ENCODE assay signal across 9 mouse cellular contexts in genomic region chr7:143390277-143390948, GRCm38 (mm10).
DNase-seq lines count a peak whose midpoint lies in the region; ATAC-seq and TF ChIP-seq lines count a peak whose summit lies in the region.
"Had no signal": no experiment of that assay in that cellular context is flagged by ENCODE, and none has a peak within 500 bp of the region (broad histone marks: within the 10 kb centered on the region; RNA-seq: fewer than 3 reads in every experiment).

No protein-coding gene starts in this region.

- TF ChIP-seq EP300 in heart, postnatal 0 days (IDR thresholded peaks at IDR 0.05; ENCODE audit: low read depth), result no peak

- H3K27me3 ChIP-seq in hindbrain, postnatal 0 days (ENCODE audit: insufficient read depth, low read length), result no peaks in the 10 kb centered on the region
- no peaks in the 10 kb centered on the region for H3K27me3 ChIP-seq in hindbrain, embryonic 16.5 days (replicated peaks; ENCODE audit: control insufficient read depth, insufficient read depth, low read length)
- H3K27me3 ChIP-seq in heart, postnatal 0 days (ENCODE audit: control insufficient read depth, insufficient read depth, low read length), result no peaks in the 10 kb centered on the region

- intact Hi-C loops in left cerebral cortex, postnatal 36 days (cut with DNase I), result no loop called here

- H3K27ac ChIP-seq in hindbrain, postnatal 0 days, result 0 out of 2 replicates have a peak overlapping the region, but pooled peaks have one; percentile 41
- no peak overlapping the region; the same call in 1 of the 2 replicates for H3K27ac ChIP-seq in hindbrain, embryonic 16.5 days (ENCODE audit: low read depth, low read length)
- H3K27ac ChIP-seq in heart, postnatal 0 days (ENCODE audit: low read depth), result peak overlapping the region; percentile 63

- peak; percentile 37; the same call in 1 of the 2 replicates for ATAC-seq in hindbrain, postnatal 0 days
- ATAC-seq in hindbrain, embryonic 16.5 days, result no peak; the same call in 1 of the 2 replicates
- peak; percentile 30 for ATAC-seq in heart, postnatal 0 days (ENCODE audit: insufficient read depth, low read depth)

- no peak for TF ChIP-seq CTCF in hindbrain, postnatal 0 days (IDR thresholded peaks at IDR 0.05; ENCODE audit: low read depth)
- no peak for TF ChIP-seq CTCF in heart, postnatal 0 days (IDR thresholded peaks at IDR 0.05; ENCODE audit: low read depth)

- H3K9ac ChIP-seq in hindbrain, postnatal 0 days (replicated peaks; ENCODE audit: low read length), result no peak overlapping the region
- no peak overlapping the region for H3K9ac ChIP-seq in hindbrain, embryonic 16.5 days (ENCODE audit: low read depth, low read length)
- H3K9ac ChIP-seq in heart, postnatal 0 days (replicated peaks; ENCODE audit: low read depth, low read length), result no peak overlapping the region

- no peak overlapping the region for H3K4me3 ChIP-seq in hindbrain, postnatal 0 days (ENCODE audit: low read length)
- no peak overlapping the region for H3K4me3 ChIP-seq in hindbrain, embryonic 16.5 days (ENCODE audit: low read length)
- H3K4me3 ChIP-seq in heart, postnatal 0 days (ENCODE audit: low read depth, low read length), result no peak overlapping the region

- H3K4me1 ChIP-seq in hindbrain, postnatal 0 days (ENCODE audit: insufficient read depth, low read length), result peaks cover 15% of the 10 kb centered on the region; the same call in 1 of the 2 replicates
- H3K4me1 ChIP-seq in hindbrain, embryonic 16.5 days (ENCODE audit: control insufficient read depth, insufficient read depth, low read depth, low read length), result peaks cover 19% of the 10 kb centered on the region
- peaks cover 43% of the 10 kb centered on the region for H3K4me1 ChIP-seq in heart, postnatal 0 days (ENCODE audit: control insufficient read depth, insufficient read depth)

- no peaks in the 10 kb centered on the region for H3K9me3 ChIP-seq in hindbrain, postnatal 0 days (ENCODE audit: low read length)
- peaks cover 5% of the 10 kb centered on the region; the same call in 1 of the 2 replicates for H3K9me3 ChIP-seq in hindbrain, embryonic 16.5 days (ENCODE audit: control insufficient read depth, low read length)
- no peaks in the 10 kb centered on the region for H3K9me3 ChIP-seq in heart, postnatal 0 days (replicated peaks; ENCODE audit: control insufficient read depth, low read length)
- H3K9me3 ChIP-seq: G1E had no signal

- peak; percentile 59 for DNase-seq in hindbrain, postnatal 0 days (ENCODE audit: low spot score)
- peak; percentile 55 for DNase-seq in cerebellum, adult 9-11 months
- no peak for DNase-seq in heart, postnatal 0 days (ENCODE audit: low spot score)
- peak; percentile 72 for DNase-seq in lung, postnatal 36 days
- no peak for DNase-seq in adrenal gland, adult 18-20 months (ENCODE audit: low spot score in 2 of 2)
- DNase-seq in left cerebral cortex, postnatal 36 days (ENCODE audit: low spot score in 2 of 2), result no peak
- DNase-seq: thymus, postnatal 25 days had no signal

- WGBS in hindbrain, postnatal 0 days, result 62% methylated on average over 12 of the region's 12 CpGs
- WGBS in hindbrain, embryonic 16.5 days, result 60% methylated on average over 12 of the region's 12 CpGs
- 39% methylated on average over 12 of the region's 12 CpGs for WGBS in heart, postnatal 0 days

- H3K36me3 ChIP-seq in hindbrain, postnatal 0 days (ENCODE audit: insufficient read depth, low read length), result no peaks in the 10 kb centered on the region
- H3K36me3 ChIP-seq in hindbrain, embryonic 16.5 days (ENCODE audit: control insufficient read depth, insufficient read depth, low read length), result no peaks in the 10 kb centered on the region
- 0 out of 2 replicates have a peak, but pooled peaks cover 4% of the 10 kb centered on the region for H3K36me3 ChIP-seq in heart, postnatal 0 days (replicated peaks; ENCODE audit: control insufficient read depth, insufficient read depth, low read length)
- H3K36me3 ChIP-seq: G1E had no signal

- no peak overlapping the region for H3K4me2 ChIP-seq in hindbrain, postnatal 0 days (ENCODE audit: low read depth, low read length)
- no peak overlapping the region for H3K4me2 ChIP-seq in hindbrain, embryonic 16.5 days (ENCODE audit: low read length)
- H3K4me2 ChIP-seq in heart, postnatal 0 days (ENCODE audit: low read depth, low read length), result 0 out of 2 replicates have a peak overlapping the region, but pooled peaks have one; percentile 28

Comparison
In these comparisons a context has a peak if more than half of its experiments do, and no peak if none do; other contexts are left out.
1. DNase-seq: peak in hindbrain, postnatal 0 days (single experiment), cerebellum, adult 9-11 months (single experiment) and lung, postnatal 36 days (single experiment); none in heart, postnatal 0 days (single experiment), adrenal gland, adult 18-20 months (0 of 2) and left cerebral cortex, postnatal 36 days (0 of 2).